ENCODE assay signal across 8 mouse cellular contexts in the genomic region with DNA sequence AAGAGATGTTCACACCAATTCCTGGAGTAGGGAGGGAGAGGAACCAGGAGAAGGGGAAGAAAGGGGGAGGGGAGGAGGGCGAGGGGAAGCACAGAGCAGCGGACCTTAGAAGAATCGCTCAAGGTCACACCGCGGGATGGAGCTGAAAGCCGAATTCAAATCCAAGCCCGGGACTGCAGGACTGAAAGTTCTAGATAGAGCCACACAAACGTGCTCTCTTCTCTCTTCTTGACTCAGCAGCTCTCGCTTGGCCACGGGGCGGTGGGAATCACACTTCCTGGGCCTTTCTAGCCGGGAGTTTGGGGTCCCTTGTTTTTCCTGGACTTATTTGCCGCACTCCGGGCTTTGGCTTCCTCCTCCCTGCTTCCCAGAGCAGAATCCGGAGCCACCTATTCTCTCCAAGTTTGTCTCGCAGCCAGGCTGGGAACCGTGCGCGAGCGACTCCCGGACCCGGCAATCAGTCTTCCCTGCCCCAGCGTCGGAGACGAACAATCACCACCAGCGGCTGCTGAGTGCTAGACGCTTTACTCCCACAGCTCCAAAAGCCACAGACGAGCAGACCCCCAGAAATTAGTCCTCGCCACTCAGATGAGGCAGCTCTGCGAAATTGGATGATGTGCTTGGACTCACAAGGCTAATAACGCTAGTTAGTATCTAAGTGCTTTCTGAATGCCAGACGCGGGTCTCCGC. TPM values are rescaled to one million over a fixed set of nuclear protein-coding genes. Genes with fewer than 3 reads are reported as not detected.
DNase-seq lines count a peak whose midpoint lies in the region; ATAC-seq and TF ChIP-seq lines count a peak whose summit lies in the region.

No protein-coding gene starts in this region.

- peaks cover 5% of the 10 kb centered on the region for H3K9me3 ChIP-seq in E14TG2a.4 (ENCODE audit: low read length)
- no peaks in the 10 kb centered on the region for H3K9me3 ChIP-seq in hindbrain, embryonic 11.5 days (ENCODE audit: control insufficient read depth, low read length)
- no peaks in the 10 kb centered on the region for H3K9me3 ChIP-seq in limb, embryonic 15.5 days

- intact Hi-C loops in gastrocnemius, adult 2 months (cut with DNase I), result loop anchor here (5.0 kb wide), 1 partner anchor 50 kb away; no protein-coding TSS in a partner anchor

- H3K4me2 ChIP-seq in hindbrain, embryonic 11.5 days (replicated peaks; ENCODE audit: low read depth, low read length), result peak overlapping the region; percentile 85
- peak overlapping the region; percentile 97 for H3K4me2 ChIP-seq in limb, embryonic 15.5 days

- H3K4me3 ChIP-seq in gastrocnemius, adult 2 months, result peak overlapping the region; percentile 86
- peak overlapping the region; percentile 88 for H3K4me3 ChIP-seq in E14TG2a.4 (replicated peaks; ENCODE audit: low read length)
- peak overlapping the region; percentile 79 for H3K4me3 ChIP-seq in hindbrain, embryonic 11.5 days (ENCODE audit: low read depth, low read length)
- H3K4me3 ChIP-seq in limb, embryonic 15.5 days, result peak overlapping the region; percentile 70

- H3K27me3 ChIP-seq in E14TG2a.4 (ENCODE audit: insufficient read depth, low read length), result peaks cover 65% of the 10 kb centered on the region
- no peaks in the 10 kb centered on the region for H3K27me3 ChIP-seq in hindbrain, embryonic 11.5 days (ENCODE audit: control insufficient read depth, insufficient read depth, low read length)
- peaks cover 23% of the 10 kb centered on the region; the same call in 1 of the 2 replicates for H3K27me3 ChIP-seq in limb, embryonic 15.5 days

- H3K36me3 ChIP-seq in E14TG2a.4 (ENCODE audit: insufficient read depth, low read length), result no peaks in the 10 kb centered on the region
- H3K36me3 ChIP-seq in hindbrain, embryonic 11.5 days (ENCODE audit: control insufficient read depth, insufficient read depth, low read length), result no peaks in the 10 kb centered on the region
- H3K36me3 ChIP-seq in limb, embryonic 15.5 days, result no peaks in the 10 kb centered on the region

- WGBS in hindbrain, embryonic 11.5 days, result under 1% methylated on average over 34 of the region's 34 CpGs
- WGBS in limb, embryonic 15.5 days, result under 1% methylated on average over 33 of the region's 34 CpGs

- no peak for TF ChIP-seq CTCF in gastrocnemius, adult 2 months (IDR thresholded peaks at IDR 0.05)
- TF ChIP-seq CTCF in E14TG2a.4 (conservative IDR thresholded peaks at IDR 0.05; ENCODE audit: low read length), result no peak

- H3K4me1 ChIP-seq in E14TG2a.4 (replicated peaks; ENCODE audit: low read depth, low read length), result peaks cover 66% of the 10 kb centered on the region
- peaks cover 25% of the 10 kb centered on the region for H3K4me1 ChIP-seq in hindbrain, embryonic 11.5 days (replicated peaks; ENCODE audit: control insufficient read depth, insufficient read depth, low read length)
- peaks cover 53% of the 10 kb centered on the region for H3K4me1 ChIP-seq in limb, embryonic 15.5 days

- ATAC-seq in hindbrain, embryonic 11.5 days (ENCODE audit: low FRiP score), result no peak
- ATAC-seq in limb, embryonic 15.5 days (ENCODE audit: insufficient number of reproducible peaks, low FRiP score, low TSS enrichment, low read depth), result no peak

- DNase-seq in gastrocnemius, adult 2 months, result peak; percentile 48
- no peak for DNase-seq in gastrocnemius, adult 18-20 months (ENCODE audit: low spot score)
- DNase-seq in embryo, embryonic 11 days, result peak; percentile 67
- peak; percentile 71 for DNase-seq in hindbrain, embryonic 11.5 days (ENCODE audit: low spot score)
- peak; percentile 49 for DNase-seq in retina, embryonic 14.5 days (ENCODE audit: low spot score)
- DNase-seq in ovary, postnatal 36 days (ENCODE audit: low spot score), result no peak

- H3K9ac ChIP-seq in hindbrain, embryonic 11.5 days (ENCODE audit: low read depth, low read length), result peak overlapping the region; percentile 97
- H3K9ac ChIP-seq in limb, embryonic 15.5 days, result peak overlapping the region; percentile 58

- peak overlapping the region; percentile 75; the same call in 1 of the 2 replicates for H3K27ac ChIP-seq in gastrocnemius, adult 2 months
- peak overlapping the region; percentile 100 for H3K27ac ChIP-seq in hindbrain, embryonic 11.5 days (ENCODE audit: low read depth, low read length)
- peak overlapping the region; percentile 85 for H3K27ac ChIP-seq in limb, embryonic 15.5 days

RNA-seq across cellular contexts. Expression of gene Spsb4, which starts 1.4 kb away (rescaled TPM):
- total RNA-seq in gastrocnemius, adult 2 months (2021), result 1 to 10 TPM in 1 of 2 experiments, under 1 TPM in 1; 0.94 to 2.3 TPM
- total RNA-seq in gastrocnemius, adult 18-20 months (2021), result 1 to 10 TPM; 1.3 to 2.2 TPM
- 85.4 and 99.3 TPM in 2 replicates for polyA plus RNA-seq in hindbrain, embryonic 11.5 days (2014; fragmentation: Nextera tagmentation; extraction: Ambion mirVana)
- polyA plus RNA-seq in limb, embryonic 15.5 days (2015; fragmentation: Nextera tagmentation; extraction: Ambion mirVana), result 23.5 and 27.9 TPM in 2 replicates

Comparison
In these comparisons a context has a peak if more than half of its experiments do, and no peak if none do; other contexts are left out.
1. DNase-seq: peak in gastrocnemius, adult 2 months (single experiment), embryo, embryonic 11 days (single experiment), hindbrain, embryonic 11.5 days (single experiment) and retina, embryonic 14.5 days (single experiment); none in gastrocnemius, adult 18-20 months (single experiment) and ovary, postnatal 36 days (single experiment).
2. Peak in every context shown above with its lines, with median percentiles within 50 percentile points of each other: H3K27ac ChIP-seq and H3K4me3 ChIP-seq.